Mouse (Mus musculus) limb, embryonic 15.5 days (tissue): ENCODE measurements at regions not wholly inside any gene's neighbourhood (a gene's known extent, or its start where the extent isn't known, plus 50 kb on each side); places are given as distances from the start of the nearest gene placed in this dataset.
"Not testable (repeated sequence)": the region's sequence is repeated elsewhere in the genome, so short reads cannot be mapped to it uniquely, and the experiment has no call there.

Source experiments
- ATAC-seq: fragments of 200-750 bp; cut with Nextera tagmentation; 2 replicates; pipeline ENCODE4 v1.8.0; 2017; ENCODE audit warnings: low read depth, moderate TSS enrichment; ENCODE audit not compliant: insufficient number of reproducible peaks, low FRiP score, low TSS enrichment
- H3K27ac ChIP-seq: fragments of 300-500 bp; sonication (generic); 2 replicates; pipeline ENCODE4 v1.5.1; 2015; ENCODE audit warnings: moderate library complexity, mild to moderate bottlenecking, inconsistent platforms
- H3K27me3 ChIP-seq: fragments of 300-500 bp; sonication (generic); 2 replicates; pipeline ENCODE4 v1.6.1; 2015; ENCODE audit warnings: inconsistent platforms
- H3K36me3 ChIP-seq: fragments of 300-500 bp; sonication (generic); 2 replicates; pipeline ENCODE4 v1.6.1; 2015; ENCODE audit warnings: inconsistent platforms
- H3K4me1 ChIP-seq: fragments of 300-500 bp; sonication (generic); 2 replicates; pipeline ENCODE4 v1.6.1; 2015; ENCODE audit warnings: inconsistent platforms
- H3K4me2 ChIP-seq: fragments of 300-500 bp; sonication (generic); 2 replicates; pipeline ENCODE4 v1.6.1; 2015; ENCODE audit warnings: mild to moderate bottlenecking, inconsistent platforms
- H3K4me3 ChIP-seq: fragments of 300-500 bp; sonication (generic); 2 replicates; pipeline ENCODE4 v1.5.1; 2015; ENCODE audit warnings: mild to moderate bottlenecking, inconsistent platforms
- H3K9ac ChIP-seq: fragments of 300-500 bp; sonication (generic); 2 replicates; pipeline ENCODE4 v1.6.1; 2015; ENCODE audit warnings: inconsistent platforms
- H3K9me3 ChIP-seq: fragments of 300-500 bp; sonication (generic); 2 replicates; pipeline ENCODE4 v1.6.1; 2016; ENCODE audit warnings: inconsistent platforms
- WGBS: fragments of 180-500 bp; shearing (Covaris S2); methylation state at CpG from one replicate; pipeline ENCODE4 v1.1.7; 2015; 5-methylcytosine and 5-hydroxymethylcytosine counted together

DNA sequence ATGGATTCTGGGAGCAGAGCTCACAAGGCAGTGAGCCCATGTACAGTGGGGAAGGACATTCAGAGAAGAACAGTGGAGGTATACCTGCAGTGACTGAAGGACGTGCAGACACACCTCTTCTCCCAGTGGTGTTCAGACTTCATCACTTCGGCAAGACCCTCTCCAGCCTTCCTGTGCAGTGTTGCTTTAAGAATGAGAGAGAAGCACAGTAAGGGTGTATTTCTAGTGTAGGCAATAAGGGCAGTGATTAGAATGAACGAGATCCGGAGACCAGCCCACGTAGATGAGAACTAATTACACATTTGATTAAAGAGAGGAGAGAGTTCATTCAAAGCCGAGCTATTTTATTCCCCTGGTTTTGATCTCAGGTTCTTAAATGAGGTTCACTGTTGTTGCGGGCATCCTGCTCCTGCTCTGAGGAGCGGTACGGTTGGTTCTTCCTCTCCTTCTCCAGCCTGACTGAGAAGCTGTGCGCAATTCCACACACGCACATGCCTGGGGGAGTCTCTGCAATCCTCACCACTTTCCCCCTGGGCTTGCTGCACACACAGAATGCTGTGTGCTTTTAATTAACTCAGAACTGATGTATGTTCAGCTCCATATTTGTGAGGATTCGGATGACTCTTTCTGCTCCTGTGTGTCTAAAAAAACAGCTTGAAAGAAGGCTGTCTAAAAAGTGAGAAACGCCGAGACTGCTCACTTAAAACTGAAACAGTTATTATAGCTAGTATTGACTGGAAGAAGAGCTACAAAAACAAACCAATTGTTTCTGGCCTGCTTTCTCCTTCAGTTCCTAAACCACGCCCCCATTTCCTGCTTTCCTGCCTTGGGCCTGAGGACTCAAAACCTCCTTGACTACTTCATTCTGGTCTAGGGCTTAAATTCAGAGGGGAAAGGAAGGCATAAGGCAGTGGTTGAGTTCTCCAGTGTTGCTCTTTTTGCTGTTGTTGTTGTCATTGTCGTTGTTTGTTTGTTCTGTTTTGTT is 114.2 kb upstream of the Fhl2 start:
- Histone ChIP-seq H3K4me2 (peak overlapping the region; percentile 15), H3K27ac (no peak overlapping the region), H3K4me3 (no peak overlapping the region), H3K4me1 (peaks cover 6% of the 10 kb centered on the region; the same call in 1 of the 2 replicates), H3K27me3 (no peaks in the 10 kb centered on the region), H3K9me3 (no peaks in the 10 kb centered on the region), H3K36me3 (no peaks in the 10 kb centered on the region), H3K9ac (no peak overlapping the region)
- no peak for ATAC-seq
- WGBS: 31% methylated on average over 16 of the region's 16 CpGs

DNA sequence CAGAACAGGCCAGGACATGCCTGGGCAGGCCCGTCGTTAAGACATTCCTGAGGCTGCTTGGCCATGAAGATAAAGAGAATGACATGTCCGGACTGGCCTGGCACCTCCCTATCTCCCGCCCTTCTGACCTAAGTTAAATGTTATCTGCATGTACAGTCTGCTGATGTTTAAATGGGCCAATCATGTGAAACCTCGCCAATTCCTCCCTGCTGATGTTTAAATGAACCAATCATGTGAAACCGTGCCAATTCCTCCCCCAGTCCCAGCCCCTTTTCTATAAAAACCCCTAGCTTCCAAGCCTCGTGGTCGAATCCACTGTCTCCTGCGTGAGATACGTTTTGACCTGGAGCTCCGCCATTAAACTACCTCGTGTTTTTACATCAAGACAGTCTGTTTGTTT is 119.5 kb upstream of the Fhl2 start:
- H3K36me3 ChIP-seq: not testable (repeated sequence)

DNA sequence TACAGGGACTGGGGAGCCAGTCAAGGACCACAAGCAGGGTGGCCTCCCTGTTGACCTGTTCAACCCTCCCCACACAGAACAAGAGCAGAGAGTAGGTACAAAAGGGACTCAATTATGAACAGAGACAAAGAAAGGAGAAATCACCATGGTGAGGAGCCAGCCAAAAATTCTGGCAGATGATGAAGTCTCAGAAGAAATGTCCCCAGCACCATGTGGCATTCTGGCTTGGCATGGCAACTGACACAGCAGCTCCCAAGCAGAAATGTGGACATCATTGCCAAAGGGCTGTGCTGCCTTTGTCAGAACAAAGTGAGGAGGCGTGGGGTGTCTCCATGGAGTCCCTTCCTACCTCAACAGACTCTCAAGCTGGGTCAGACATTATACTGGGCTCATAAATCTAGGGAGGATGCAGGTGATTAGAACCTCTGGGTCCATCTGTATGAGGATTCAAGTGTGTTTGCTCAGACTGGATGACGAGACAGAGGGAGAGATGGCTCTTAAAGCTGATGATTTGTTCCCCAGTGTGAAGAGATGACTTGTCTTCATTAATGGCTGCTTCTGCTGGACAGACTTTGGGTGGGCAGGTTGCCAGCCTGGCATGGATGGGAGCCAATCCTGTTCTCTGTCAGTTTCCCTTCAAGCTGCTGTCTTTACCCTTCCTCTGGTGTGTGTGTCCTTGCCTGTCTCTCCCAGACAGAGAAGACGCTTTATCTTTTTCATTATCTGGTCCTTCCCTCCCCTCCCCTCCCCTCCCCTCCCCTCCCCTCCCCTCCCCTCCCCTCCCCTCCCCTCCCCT is 120.5 kb upstream of the Fhl2 start:
- WGBS: 82% methylated on average over 3 of the region's 3 CpGs
- Histone ChIP-seq H3K36me3 (no peaks in the 10 kb centered on the region), H3K4me3 (no peak overlapping the region), H3K27ac (no peak overlapping the region), H3K9ac (no peak overlapping the region), H3K4me2 (no peak overlapping the region), H3K4me1 (no peaks in the 10 kb centered on the region), H3K27me3 (no peaks in the 10 kb centered on the region), H3K9me3 (no peaks in the 10 kb centered on the region)
- ATAC-seq: no peak

More for the DNA sequence above, 119.5 kb upstream of the Fhl2 start:
- H3K4me3 ChIP-seq, H3K27me3 ChIP-seq, H3K9ac ChIP-seq, H3K4me2 ChIP-seq, H3K9me3 ChIP-seq, ATAC-seq, H3K4me1 ChIP-seq, H3K27ac ChIP-seq: not testable (repeated sequence)
- 79% methylated on average over 12 of the region's 12 CpGs for WGBS

DNA sequence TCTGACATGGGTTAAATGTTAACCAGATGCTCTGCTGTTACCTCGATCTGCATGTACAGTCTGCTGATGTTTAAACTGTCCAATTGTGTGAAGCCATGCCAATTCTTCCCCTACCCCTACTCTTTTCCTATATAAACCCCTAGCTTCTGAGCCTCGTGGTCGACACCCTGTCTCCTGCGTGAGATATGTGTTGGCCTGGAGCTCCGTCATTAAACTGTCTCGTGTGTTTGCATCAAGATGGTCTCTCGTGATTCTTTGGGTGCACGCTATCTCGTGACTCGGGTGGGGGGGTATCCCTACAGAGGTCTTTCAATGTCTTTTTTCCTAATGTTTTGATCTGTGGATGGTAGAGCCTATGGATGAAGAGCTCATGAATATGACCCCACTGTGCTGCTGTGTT is 110.9 kb upstream of the Nck2 start:
- 91% methylated on average over 10 of the region's 10 CpGs for WGBS
- H3K4me1 ChIP-seq, ATAC-seq, H3K27ac ChIP-seq, H3K27me3 ChIP-seq, H3K4me2 ChIP-seq, H3K4me3 ChIP-seq, H3K36me3 ChIP-seq, H3K9ac ChIP-seq, H3K9me3 ChIP-seq: not testable (repeated sequence)

DNA sequence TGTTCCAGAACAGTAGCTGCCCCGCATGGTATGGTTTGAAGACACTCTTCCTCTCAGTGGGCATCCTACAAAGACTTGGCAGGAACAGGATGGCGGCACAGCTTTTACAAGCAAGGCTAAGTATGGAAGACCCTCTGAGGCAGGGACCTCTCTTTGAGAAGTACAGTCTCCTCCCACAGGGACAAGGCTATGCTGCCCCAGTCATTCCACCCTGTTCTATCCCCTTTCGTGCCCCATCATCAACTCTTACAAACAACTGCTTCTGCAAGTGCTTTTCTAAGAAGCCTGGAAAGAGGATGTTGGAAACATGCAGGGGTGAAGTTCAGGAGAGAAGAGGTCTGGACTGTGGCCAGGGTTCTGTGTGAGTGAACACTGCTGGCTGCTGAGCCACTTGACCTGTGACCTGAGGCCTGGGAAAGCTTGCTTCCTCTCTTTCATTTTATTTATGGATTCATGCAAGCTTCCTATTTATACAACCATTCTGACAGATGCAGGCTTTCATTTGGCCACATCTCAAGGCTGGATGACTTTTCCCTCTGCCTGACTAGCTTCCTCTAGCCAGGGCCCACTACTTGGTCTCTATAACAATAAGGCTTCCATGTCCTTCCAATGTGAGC is 107.1 kb upstream of the Nck2 start:
- Histone ChIP-seq H3K4me3 (no peak overlapping the region), H3K27ac (no peak overlapping the region), H3K36me3 (no peaks in the 10 kb centered on the region), H3K9me3 (peaks cover 8% of the 10 kb centered on the region; the same call in 1 of the 2 replicates), H3K9ac (no peak overlapping the region), H3K4me1 (no peaks in the 10 kb centered on the region), H3K27me3 (no peaks in the 10 kb centered on the region), H3K4me2 (no peak overlapping the region)
- ATAC-seq: no peak; the same call in 1 of the 2 replicates
- 80% methylated on average over 3 of the region's 3 CpGs for WGBS

DNA sequence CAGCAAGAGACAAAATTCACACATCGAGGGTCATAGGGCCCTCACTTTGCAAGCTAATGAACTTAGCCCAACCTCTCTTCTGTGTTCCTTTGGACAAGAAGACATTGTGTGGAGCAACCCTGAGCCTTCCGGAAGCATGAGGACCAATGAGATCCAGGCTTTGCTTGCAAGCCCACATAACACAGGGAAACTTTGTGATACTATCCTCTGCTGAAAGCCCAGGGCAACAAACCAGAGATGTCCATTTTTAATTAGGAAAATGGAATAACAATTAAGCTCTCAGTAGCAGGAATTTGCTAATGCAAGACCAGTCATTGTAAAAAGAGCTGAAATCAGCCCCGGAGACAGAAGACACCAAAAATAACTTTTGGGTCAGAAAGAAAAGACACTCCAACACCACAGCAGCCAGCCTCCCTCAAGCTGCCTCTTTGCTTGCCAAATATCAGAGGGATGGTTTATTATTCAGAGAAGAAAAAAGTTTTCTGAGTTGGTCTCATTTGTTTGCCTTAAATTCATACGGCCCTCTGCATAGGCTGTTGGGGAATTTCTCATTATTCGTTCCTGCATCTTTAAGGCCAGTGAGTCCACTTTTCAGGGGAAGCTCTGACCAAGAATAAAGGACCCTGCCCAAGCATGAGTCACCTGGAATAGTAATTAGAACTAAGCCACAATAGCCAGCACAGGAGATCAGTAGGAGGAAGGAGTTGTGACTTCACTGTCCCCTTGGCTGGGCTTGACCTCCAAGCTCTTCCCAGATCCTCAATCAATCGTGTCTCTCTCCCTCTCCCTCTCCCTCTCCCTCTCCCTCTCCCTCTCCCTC is 106.1 kb upstream of the Nck2 start:
- H3K27ac ChIP-seq: no peak overlapping the region
- H3K4me1 ChIP-seq: no peaks in the 10 kb centered on the region
- no peak overlapping the region for H3K4me2 ChIP-seq
- no peak for ATAC-seq
- H3K27me3 ChIP-seq: no peaks in the 10 kb centered on the region
- H3K36me3 ChIP-seq: no peaks in the 10 kb centered on the region
- H3K9me3 ChIP-seq: peaks cover 8% of the 10 kb centered on the region; the same call in 1 of the 2 replicates
- 68% methylated on average over 6 of the region's 6 CpGs for WGBS
- no peak overlapping the region for H3K4me3 ChIP-seq
- no peak overlapping the region for H3K9ac ChIP-seq

DNA sequence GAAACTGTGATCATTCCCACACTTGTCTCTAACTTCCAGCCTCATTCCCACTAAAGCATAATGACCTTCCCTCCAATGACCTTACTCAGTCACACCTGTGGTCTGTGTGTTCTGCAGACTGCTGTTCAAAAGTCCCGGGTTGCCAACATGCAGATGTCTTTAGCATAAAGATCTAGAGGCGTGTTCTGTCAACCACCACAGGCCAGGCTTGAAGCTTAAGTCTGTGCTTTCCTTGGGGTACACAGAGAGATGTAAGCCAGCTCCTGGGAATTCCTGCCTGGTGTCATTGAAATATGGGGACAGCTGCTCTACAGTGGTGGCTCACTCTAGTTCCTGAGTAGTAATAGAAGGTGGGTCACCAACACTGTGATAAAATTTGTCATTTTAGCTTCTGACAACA is 101.5 kb upstream of the Nck2 start:
- Histone ChIP-seq H3K4me2 (no peak overlapping the region), H3K4me1 (no peaks in the 10 kb centered on the region), H3K9ac (no peak overlapping the region), H3K9me3 (no peaks in the 10 kb centered on the region), H3K27ac (no peak overlapping the region), H3K36me3 (no peaks in the 10 kb centered on the region), H3K4me3 (no peak overlapping the region), H3K27me3 (no peaks in the 10 kb centered on the region)
- WGBS: 74% methylated on average over 2 of the region's 2 CpGs
- ATAC-seq: no peak

DNA sequence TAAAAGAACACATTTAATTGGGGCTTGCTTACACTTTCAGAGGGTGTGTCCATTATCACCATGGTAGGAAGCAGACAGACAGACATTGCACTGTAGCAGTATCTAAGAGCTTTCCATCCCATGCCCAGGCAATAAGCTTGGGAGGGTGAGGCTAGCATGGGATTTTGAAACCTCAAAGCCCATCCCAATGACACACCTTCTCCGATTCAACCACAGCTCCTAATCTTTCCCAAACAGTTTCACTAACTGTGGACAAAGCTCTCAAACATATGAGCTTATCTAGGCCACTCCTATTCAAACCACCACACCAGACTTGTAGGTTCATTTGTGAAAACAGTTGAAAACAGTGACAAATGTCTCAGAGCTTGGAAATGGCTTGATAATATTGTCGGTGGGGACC is 101.0 kb upstream of the Nck2 start:
- Histone ChIP-seq H3K27ac (no peak overlapping the region), H3K9ac (no peak overlapping the region), H3K4me3 (no peak overlapping the region), H3K9me3 (no peaks in the 10 kb centered on the region), H3K4me2 (no peak overlapping the region), H3K4me1 (no peaks in the 10 kb centered on the region), H3K27me3 (no peaks in the 10 kb centered on the region), H3K36me3 (no peaks in the 10 kb centered on the region)
- 89% methylated on average over 2 of the region's 2 CpGs for WGBS
- ATAC-seq: no peak

DNA sequence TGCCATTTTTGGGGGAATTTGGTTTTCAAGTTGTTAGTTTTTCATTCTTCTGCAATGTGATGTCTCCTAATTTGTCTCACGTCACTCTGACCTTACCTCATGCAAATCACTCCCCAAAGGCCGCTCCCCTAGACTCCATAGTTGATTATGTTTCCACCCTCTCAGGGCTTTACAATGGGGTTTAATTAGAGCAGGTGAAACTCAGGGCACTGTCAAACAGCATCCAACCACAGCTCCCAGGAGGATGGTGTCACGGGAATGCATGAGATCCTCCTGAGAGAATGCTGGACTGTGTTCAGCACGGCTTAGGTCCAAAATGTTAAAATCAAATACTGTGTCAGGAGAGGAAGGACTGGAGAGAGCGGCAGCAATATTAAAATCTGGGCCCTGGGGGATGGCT is 100.4 kb upstream of the Nck2 start:
- H3K9ac ChIP-seq: no peak overlapping the region
- no peak overlapping the region for H3K4me2 ChIP-seq
- H3K4me3 ChIP-seq: no peak overlapping the region
- 83% methylated on average over 5 of the region's 5 CpGs for WGBS
- H3K27ac ChIP-seq: no peak overlapping the region
- no peaks in the 10 kb centered on the region for H3K27me3 ChIP-seq
- H3K4me1 ChIP-seq: no peaks in the 10 kb centered on the region
- no peak for ATAC-seq
- no peaks in the 10 kb centered on the region for H3K36me3 ChIP-seq
- no peaks in the 10 kb centered on the region for H3K9me3 ChIP-seq

DNA sequence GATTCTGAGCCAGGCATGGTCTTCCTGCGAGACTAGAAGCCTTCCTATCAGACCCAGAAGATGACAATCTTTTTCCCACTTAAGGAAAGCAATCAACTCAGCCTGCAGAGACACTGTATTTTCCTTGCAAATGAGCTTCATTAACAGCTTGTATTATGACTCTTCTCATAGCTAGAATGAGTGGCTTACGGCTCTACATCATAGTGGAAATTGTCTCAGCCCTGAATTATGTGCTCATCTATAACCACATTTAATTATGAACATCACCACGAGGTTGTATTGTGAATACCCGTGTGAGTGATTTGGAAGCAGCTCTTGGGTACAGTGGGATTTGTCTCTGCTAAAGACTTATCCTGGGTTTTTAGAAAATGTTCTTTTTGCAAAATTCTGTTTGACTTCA is 97.2 kb upstream of the Nck2 start:
- 79% methylated on average over 4 of the region's 4 CpGs for WGBS
- no peaks in the 10 kb centered on the region for H3K4me1 ChIP-seq
- H3K36me3 ChIP-seq: no peaks in the 10 kb centered on the region
- no peak overlapping the region for H3K27ac ChIP-seq
- no peak overlapping the region for H3K4me2 ChIP-seq
- no peak for ATAC-seq
- no peak overlapping the region for H3K4me3 ChIP-seq
- H3K9ac ChIP-seq: no peak overlapping the region
- H3K9me3 ChIP-seq: no peaks in the 10 kb centered on the region
- no peaks in the 10 kb centered on the region for H3K27me3 ChIP-seq

DNA sequence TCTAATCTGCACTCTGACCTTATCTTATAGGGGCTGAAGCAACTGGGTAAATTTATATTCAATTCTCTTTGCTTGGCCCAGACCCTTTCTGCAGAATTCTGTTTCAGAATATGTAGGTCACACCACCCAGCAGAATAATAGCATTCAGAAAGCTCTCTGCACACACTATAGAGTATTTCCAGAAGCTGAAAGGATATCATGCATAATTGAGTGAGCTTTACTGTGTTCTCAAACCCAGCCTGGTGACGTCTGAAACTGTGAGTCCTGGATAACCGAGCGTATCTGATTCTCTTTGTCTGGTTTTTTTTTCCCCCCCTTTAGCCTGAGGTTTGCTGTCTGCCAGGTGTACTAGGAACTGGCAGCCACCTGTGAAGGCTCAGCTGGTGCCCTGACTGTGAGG is 94.4 kb upstream of the Nck2 start:
- no peak overlapping the region for H3K27ac ChIP-seq
- 65% methylated on average over 3 of the region's 3 CpGs for WGBS
- no peaks in the 10 kb centered on the region for H3K9me3 ChIP-seq
- no peaks in the 10 kb centered on the region for H3K27me3 ChIP-seq
- H3K9ac ChIP-seq: no peak overlapping the region
- H3K4me3 ChIP-seq: no peak overlapping the region
- no peaks in the 10 kb centered on the region for H3K4me1 ChIP-seq
- H3K4me2 ChIP-seq: no peak overlapping the region
- ATAC-seq: no peak
- H3K36me3 ChIP-seq: no peaks in the 10 kb centered on the region
